Mouse (Mus musculus) myocyte (in vitro differentiated cells): ENCODE data around the gene Dennd2c. TPM values are rescaled to one million over a fixed set of nuclear protein-coding genes. Genes with fewer than 3 reads are reported as not detected.
A peak's percentile ranks its signal among the peaks of the same experiment; 100 is the strongest.

ENCODE experiments used
- H3K27me3 ChIP-seq: one replicate; pipeline ENCODE4 v1.6.1; 2011; ENCODE audit not compliant: control insufficient read depth, insufficient read depth, insufficient read length
- H3K36me3 ChIP-seq: one replicate; pipeline ENCODE4 v1.6.1; 2011; ENCODE audit not compliant: control insufficient read depth, insufficient read depth
- H3K4me2 ChIP-seq: one replicate; pipeline ENCODE4 v1.6.1; 2011; ENCODE audit warnings: low read depth, control low read depth
- H3K4me3 ChIP-seq: one replicate; pipeline ENCODE4 v1.5.1; 2011; ENCODE audit warnings: mild to moderate bottlenecking, control low read depth, moderate library complexity
- H3K79me2 ChIP-seq: one replicate; pipeline ENCODE4 v1.6.1; 2011; ENCODE audit not compliant: control insufficient read depth, insufficient read depth
- H3ac ChIP-seq: one replicate; pipeline ENCODE4 v1.6.1; 2011; ENCODE audit not compliant: control insufficient read depth, insufficient read length
- CEBPB ChIP-seq: IDR thresholded peaks from 2 replicates; pipeline ENCODE4 v1.6.1; 2011; ENCODE audit warnings: mild to moderate bottlenecking, moderate library complexity; ENCODE audit not compliant: poor library complexity, insufficient read depth, severe bottlenecking
- E2F4 ChIP-seq: IDR thresholded peaks from one replicate; pipeline ENCODE4 v1.6.1; 2011; ENCODE audit warnings: mild to moderate bottlenecking, control low read depth, moderate library complexity; ENCODE audit not compliant: insufficient read depth
- MAX ChIP-seq: IDR thresholded peaks from one replicate; pipeline ENCODE4 v1.6.1; 2011; ENCODE audit warnings: low read depth, mild to moderate bottlenecking, control low read depth
- MYOD1 ChIP-seq, 3 experiments: IDR thresholded peaks; one replicate each; pipeline ENCODE4 v1.6.1; 2011; ENCODE audit warnings: control low read depth in 2 of 3, low read depth in 2 of 3, mild to moderate bottlenecking in 2 of 3, moderate library complexity in 1 of 3; ENCODE audit not compliant: insufficient read length in 2 of 3, control insufficient read depth in 1 of 3
- MYOG ChIP-seq, 3 experiments: IDR thresholded peaks; one replicate each; pipeline ENCODE4 v1.6.1; 2011; ENCODE audit warnings: control low read depth in 2 of 3, low read depth in 2 of 3, mild to moderate bottlenecking in 2 of 3; ENCODE audit not compliant: insufficient read length in 2 of 3, control insufficient read depth in 1 of 3, insufficient read depth in 1 of 3
- POLR2A ChIP-seq: IDR thresholded peaks from one replicate; pipeline ENCODE4 v1.6.1; 2011; ENCODE audit warnings: low read depth, mild to moderate bottlenecking, control low read depth, moderate library complexity; ENCODE audit not compliant: insufficient read length
- POLR2AphosphoS2 ChIP-seq: IDR thresholded peaks from one replicate; pipeline ENCODE4 v1.6.1; 2011; ENCODE audit warnings: low read depth, control low read depth; ENCODE audit not compliant: insufficient read length
- REST ChIP-seq: IDR thresholded peaks from one replicate; pipeline ENCODE4 v1.6.1; 2011; ENCODE audit warnings: mild to moderate bottlenecking, control low read depth, moderate library complexity; ENCODE audit not compliant: insufficient read depth, insufficient read length
- SRF ChIP-seq: IDR thresholded peaks from one replicate; pipeline ENCODE4 v1.6.1; 2011; ENCODE audit warnings: low read depth; ENCODE audit not compliant: control insufficient read depth, insufficient read length
- TCF12 ChIP-seq: IDR thresholded peaks from one replicate; pipeline ENCODE4 v1.6.1; 2011; ENCODE audit warnings: mild to moderate bottlenecking, control low read depth; ENCODE audit not compliant: poor library complexity, insufficient read depth, severe bottlenecking
- TCF3 ChIP-seq: IDR thresholded peaks from one replicate; pipeline ENCODE4 v1.6.1; 2011; ENCODE audit warnings: low read depth, control low read depth; ENCODE audit not compliant: insufficient read length
- USF1 ChIP-seq: IDR thresholded peaks from one replicate; pipeline ENCODE4 v1.6.1; 2011; ENCODE audit warnings: low read depth, mild to moderate bottlenecking, control low read depth, moderate library complexity
- polyA plus RNA-seq: library from polyadenylated mRNA; unstranded; fragments of >200 nt; fragmentation: generic; extraction: Trizol; gene quantifications from one replicate; pipeline ENCODE4 v1.2.1, GENCODE M21; 2012; ENCODE audit warnings: missing spikeins

Dennd2c gene
- polyA plus RNA-seq, 1 experiment = 2.4 TPM

- TF ChIP-seq TCF12 (no peak), MYOD1 (IDR thresholded peaks at IDR 0.05; ENCODE audit: control insufficient read depth in 1 of 3, insufficient read length in 2 of 3, low read depth in 2 of 3) (no peak), POLR2AphosphoS2 (no peak), REST (no peak), TCF3 (no peak), E2F4 (no peak), SRF (no peak), POLR2A (no peak), USF1 (no peak), CEBPB (no peak), MYOG (IDR thresholded peaks at IDR 0.05; ENCODE audit: control insufficient read depth in 1 of 3, insufficient read depth in 1 of 3, insufficient read length in 2 of 3, low read depth in 2 of 3) (no peak), MAX (no peak)
- no peak overlapping the region for H3K4me3 ChIP-seq
- H3K36me3 ChIP-seq = no peaks in the 10 kb centered on the region
- no peaks in the 10 kb centered on the region for H3K27me3 ChIP-seq
- no peak overlapping the region for H3ac ChIP-seq
- no peaks in the 10 kb centered on the region for H3K79me2 ChIP-seq
- no peak overlapping the region for H3K4me2 ChIP-seq
Measured at GRCm38 (mm10) chr3:103098662-103099061, 3.7 kb upstream of the Dennd2c start.

- H3K36me3 ChIP-seq = no peaks in the 10 kb centered on the region
- H3K4me3 ChIP-seq = no peak overlapping the region
- H3K79me2 ChIP-seq = no peaks in the 10 kb centered on the region
- no peak overlapping the region for H3K4me2 ChIP-seq
- no peak overlapping the region for H3ac ChIP-seq
- H3K27me3 ChIP-seq = no peaks in the 10 kb centered on the region
- TF ChIP-seq USF1 = no peak
- no peak for TF ChIP-seq TCF12
- TF ChIP-seq MAX = no peak
- TF ChIP-seq E2F4 = no peak
- no peak for TF ChIP-seq SRF
- TF ChIP-seq CEBPB = no peak
- no peak for TF ChIP-seq POLR2AphosphoS2
- TF ChIP-seq REST = no peak
- TF ChIP-seq MYOG (IDR thresholded peaks at IDR 0.05; ENCODE audit: control insufficient read depth in 1 of 3, insufficient read depth in 1 of 3, insufficient read length in 2 of 3, low read depth in 2 of 3) = no peak
- no peak for TF ChIP-seq POLR2A
- TF ChIP-seq TCF3 = no peak
- TF ChIP-seq MYOD1 (IDR thresholded peaks at IDR 0.05; ENCODE audit: control insufficient read depth in 1 of 3, insufficient read length in 2 of 3, low read depth in 2 of 3) = no peak
Measured at GRCm38 (mm10) chr3:103099667-103100066, 2.7 kb upstream of the Dennd2c start.

GRCm38 (mm10) chr3:103100735-103101134 is 1.7 kb upstream of the Dennd2c start:
- Histone ChIP-seq H3K27me3 (no peaks in the 10 kb centered on the region), H3K36me3 (no peaks in the 10 kb centered on the region), H3ac (no peak overlapping the region), H3K4me2 (no peak overlapping the region), H3K79me2 (no peaks in the 10 kb centered on the region), H3K4me3 (no peak overlapping the region)
- TF ChIP-seq TCF12 = no peak
- no peak for TF ChIP-seq MAX
- no peak for TF ChIP-seq SRF
- no peak for TF ChIP-seq E2F4
- TF ChIP-seq TCF3 = no peak
- TF ChIP-seq REST = no peak
- TF ChIP-seq USF1 = no peak
- TF ChIP-seq POLR2AphosphoS2 = no peak
- TF ChIP-seq MYOD1 (IDR thresholded peaks at IDR 0.05; ENCODE audit: control insufficient read depth in 1 of 3, insufficient read length in 2 of 3, low read depth in 2 of 3) = no peak
- TF ChIP-seq POLR2A = no peak

- Histone ChIP-seq H3K36me3 (no peaks in the 10 kb centered on the region), H3K27me3 (no peaks in the 10 kb centered on the region), H3K4me3 (no peak overlapping the region), H3K79me2 (no peaks in the 10 kb centered on the region), H3K4me2 (peak overlapping the region; percentile 99), H3ac (no peak overlapping the region)
- no peak for TF ChIP-seq TCF3
- TF ChIP-seq MYOG (IDR thresholded peaks at IDR 0.05; ENCODE audit: control insufficient read depth in 1 of 3, insufficient read depth in 1 of 3, insufficient read length in 2 of 3, low read depth in 2 of 3) = no peak
- no peak for TF ChIP-seq E2F4
- TF ChIP-seq TCF12 = no peak
- no peak for TF ChIP-seq CEBPB
- no peak for TF ChIP-seq POLR2AphosphoS2
- TF ChIP-seq MAX = no peak
- no peak for TF ChIP-seq SRF
- TF ChIP-seq MYOD1 (IDR thresholded peaks at IDR 0.05; ENCODE audit: control insufficient read depth in 1 of 3, insufficient read length in 2 of 3, low read depth in 2 of 3) = no peak
- no peak for TF ChIP-seq REST
- TF ChIP-seq POLR2A = no peak
- no peak for TF ChIP-seq USF1
Measured at GRCm38 (mm10) chr3:103101194-103101593, 1.2 kb upstream of the Dennd2c start.

GRCm38 (mm10) chr3:103101909-103102308 is 495 bp upstream of the Dennd2c start:
- Histone ChIP-seq H3K4me2 (peak overlapping the region; percentile 99), H3K79me2 (no peaks in the 10 kb centered on the region), H3K4me3 (peak overlapping the region; percentile 36), H3K36me3 (no peaks in the 10 kb centered on the region), H3K27me3 (no peaks in the 10 kb centered on the region), H3ac (peak overlapping the region; percentile 6)
- TF ChIP-seq MYOD1 (IDR thresholded peaks at IDR 0.05; ENCODE audit: control insufficient read depth in 1 of 3, insufficient read length in 2 of 3, low read depth in 2 of 3) (no peak), REST (no peak), POLR2AphosphoS2 (no peak), SRF (no peak), E2F4 (no peak), USF1 (no peak), MYOG (IDR thresholded peaks at IDR 0.05; ENCODE audit: control insufficient read depth in 1 of 3, insufficient read depth in 1 of 3, insufficient read length in 2 of 3, low read depth in 2 of 3) (no peak), POLR2A (no peak), CEBPB (no peak), MAX (no peak), TCF3 (no peak), TCF12 (no peak)
